Mouse (Mus musculus): ENCODE measurements around the gene Galns.

DNA sequence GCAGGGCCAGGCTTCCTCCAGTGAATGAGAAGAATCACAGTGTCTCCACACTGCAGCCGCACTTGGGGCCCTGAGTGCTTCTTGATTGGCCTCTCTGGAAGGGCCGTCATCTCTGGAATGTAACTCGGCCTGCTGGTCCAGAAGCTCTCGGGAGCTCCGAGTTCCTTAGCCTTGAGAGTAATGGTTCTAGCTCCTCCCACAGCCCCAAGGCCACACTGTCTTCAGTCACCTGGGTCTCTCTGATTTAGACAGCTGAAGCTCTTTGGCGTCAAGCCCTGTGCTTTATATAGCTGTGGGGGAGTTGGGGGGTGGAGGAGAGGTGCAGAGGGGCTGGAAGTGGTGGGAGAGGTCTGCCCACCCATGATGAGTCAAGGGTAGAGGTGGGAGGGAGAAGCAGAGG is 74.2 kb downstream of the Galns start:
- TF ChIP-seq POLR2A (IDR thresholded peaks at IDR 0.05; ENCODE audit: low read depth, low read length) (no peak), CTCF (IDR thresholded peaks at IDR 0.05; ENCODE audit: extremely low read depth, insufficient read length, insufficient replicate concordance, low read depth, low read length) (no peak)
